Mouse (Mus musculus) ovary, adult 2 months (tissue): ENCODE measurements around the gene Tspyl1. TPM values are rescaled to one million over a fixed set of nuclear protein-coding genes. Genes with fewer than 3 reads are reported as not detected.

Experiments used
- polyA plus RNA-seq: library from polyadenylated mRNA; depleted of rRNA; stranded (reverse); fragments of >200 nt; gene quantifications from 2 replicates; pipeline ENCODE4 v1.2.3, GENCODE M21; 2012; rRNA removed

Gene Tspyl1
- 40.0 and 43.0 TPM in 2 replicates for polyA plus RNA-seq

GRCm38 (mm10) chr10:34281962-34282388 lies at the start of gene Tspyl1:
Gene Tspyl1 (plus strand): TSS chr10:34282190.

GRCm38 (mm10) chr10:34297299-34297979 lies 15.4 kb downstream of the Tspyl1 start, which contains the start of gene Tspyl4:
Gene Tspyl4 (plus strand): TSS chr10:34297442.

Other genes starting within 250 kb of the Tspyl1 start
- 0.12 TPM in 1 of 2 replicates, not detected in the other for gene Trappc3l, start 244.6 kb upstream of the Tspyl1 start, polyA plus RNA-seq
- not detected in 2 replicates for gene Calhm4, start 237.9 kb upstream of the Tspyl1 start, polyA plus RNA-seq
- 0.36 and 0.39 TPM in 2 replicates for gene Calhm5, start 185.7 kb upstream of the Tspyl1 start, polyA plus RNA-seq
- gene Calhm6, start 154.2 kb upstream of the Tspyl1 start, polyA plus RNA-seq = 3.8 and 5.6 TPM in 2 replicates
- 18.8 and 25.4 TPM in 2 replicates for gene Dse, start 74.5 kb upstream of the Tspyl1 start, polyA plus RNA-seq
- gene Tspyl4, start 15.3 kb downstream of the Tspyl1 start, polyA plus RNA-seq = 5.1 and 5.4 TPM in 2 replicates
- 0.05 and 0.10 TPM in 2 replicates for gene Col10a1, start 107.8 kb downstream of the Tspyl1 start, polyA plus RNA-seq
- gene Nt5dc1, start 136.4 kb downstream of the Tspyl1 start, polyA plus RNA-seq = 4.8 and 5.9 TPM in 2 replicates
- gene Frk, start 201.2 kb downstream of the Tspyl1 start, polyA plus RNA-seq = 3.5 and 5.4 TPM in 2 replicates